Mouse (Mus musculus) heart, adult 2 months (tissue): ENCODE data around the gene Ovol1. TPM values are rescaled to one million over a fixed set of nuclear protein-coding genes. Genes with fewer than 3 reads are reported as not detected.

Experiments
- DNase-seq, 2 experiments: peaks; one replicate each; pipeline ENCODE4 v3.0.0; 2021
- H3K27ac ChIP-seq: fragments of 200-600 bp; 2 replicates; pipeline ENCODE4 v1.8.1; 2022
- H3K27me3 ChIP-seq: fragments of 200-500 bp; 2 replicates; pipeline ENCODE4 v1.6.1; 2012; ENCODE audit warnings: mild to moderate bottlenecking, low read length, inconsistent platforms, mixed read lengths; ENCODE audit not compliant: control insufficient read depth, insufficient read depth
- H3K36me3 ChIP-seq: fragments of 200-500 bp; 2 replicates; pipeline ENCODE4 v1.6.1; 2012; ENCODE audit warnings: low read length, inconsistent platforms; ENCODE audit not compliant: control insufficient read depth, insufficient read depth
- H3K4me1 ChIP-seq: fragments of 200-500 bp; 2 replicates; pipeline ENCODE4 v1.6.1; 2011; ENCODE audit warnings: low read length; ENCODE audit not compliant: control insufficient read depth, insufficient read depth
- H3K4me3 ChIP-seq: fragments of 200-600 bp; 2 replicates; pipeline ENCODE4 v1.8.1; 2022
- H3K79me2 ChIP-seq: fragments of 200-500 bp; replicated peaks from 2 replicates; pipeline ENCODE4 v1.6.1; 2012; ENCODE audit warnings: mild to moderate bottlenecking, inconsistent platforms, low read length, moderate library complexity, mixed read lengths; ENCODE audit not compliant: control insufficient read depth, insufficient read depth
- H3K9ac ChIP-seq: fragments of 200-500 bp; 2 replicates; pipeline ENCODE4 v1.6.1; 2012; ENCODE audit warnings: low read depth, mild to moderate bottlenecking, control low read depth, inconsistent platforms, low read length, mixed read lengths
- CTCF ChIP-seq: fragments of 200-600 bp; IDR thresholded peaks from 2 replicates; pipeline ENCODE4 v1.8.1; 2022; ENCODE audit warnings: antibody characterized with exemption, mild to moderate bottlenecking, moderate library complexity
- EP300 ChIP-seq: fragments of 200-500 bp; IDR thresholded peaks from 2 replicates; pipeline ENCODE4 v1.6.1; 2011; ENCODE audit warnings: low read depth, low read length, control low read depth; ENCODE audit not compliant: insufficient read depth
- POLR2A ChIP-seq: fragments of 200-500 bp; IDR thresholded peaks from 2 replicates; pipeline ENCODE4 v1.6.1; 2011; ENCODE audit warnings: mild to moderate bottlenecking, low read depth, low read length, control low read depth; ENCODE audit not compliant: insufficient read depth
- WGBS: fragments of 180-500 bp; shearing (Covaris S2); methylation state at CpG from one replicate; pipeline ENCODE4 v1.1.7; 2018; 5-methylcytosine and 5-hydroxymethylcytosine counted together
- intact Hi-C: fragments of 180-260 bp; cut with DNase I; formaldehyde crosslinking; loops from one replicate; pipeline ENCODE4 v1.15.1; 2025
- polyA plus RNA-seq: library from polyadenylated mRNA; depleted of rRNA; stranded (reverse); fragments of >200 nt; gene quantifications from 2 replicates; pipeline ENCODE4 v1.2.3, GENCODE M21; 2012; rRNA removed
- total RNA-seq, 2 experiments: library from RNA; stranded (reverse); gene quantifications; 2 replicates each; pipeline ENCODE4 v1.2.3; 2021

The Ovol1 gene
- total and polyA plus RNA-seq, 3 experiments = 0.04 TPM; not detected in 2

DNA sequence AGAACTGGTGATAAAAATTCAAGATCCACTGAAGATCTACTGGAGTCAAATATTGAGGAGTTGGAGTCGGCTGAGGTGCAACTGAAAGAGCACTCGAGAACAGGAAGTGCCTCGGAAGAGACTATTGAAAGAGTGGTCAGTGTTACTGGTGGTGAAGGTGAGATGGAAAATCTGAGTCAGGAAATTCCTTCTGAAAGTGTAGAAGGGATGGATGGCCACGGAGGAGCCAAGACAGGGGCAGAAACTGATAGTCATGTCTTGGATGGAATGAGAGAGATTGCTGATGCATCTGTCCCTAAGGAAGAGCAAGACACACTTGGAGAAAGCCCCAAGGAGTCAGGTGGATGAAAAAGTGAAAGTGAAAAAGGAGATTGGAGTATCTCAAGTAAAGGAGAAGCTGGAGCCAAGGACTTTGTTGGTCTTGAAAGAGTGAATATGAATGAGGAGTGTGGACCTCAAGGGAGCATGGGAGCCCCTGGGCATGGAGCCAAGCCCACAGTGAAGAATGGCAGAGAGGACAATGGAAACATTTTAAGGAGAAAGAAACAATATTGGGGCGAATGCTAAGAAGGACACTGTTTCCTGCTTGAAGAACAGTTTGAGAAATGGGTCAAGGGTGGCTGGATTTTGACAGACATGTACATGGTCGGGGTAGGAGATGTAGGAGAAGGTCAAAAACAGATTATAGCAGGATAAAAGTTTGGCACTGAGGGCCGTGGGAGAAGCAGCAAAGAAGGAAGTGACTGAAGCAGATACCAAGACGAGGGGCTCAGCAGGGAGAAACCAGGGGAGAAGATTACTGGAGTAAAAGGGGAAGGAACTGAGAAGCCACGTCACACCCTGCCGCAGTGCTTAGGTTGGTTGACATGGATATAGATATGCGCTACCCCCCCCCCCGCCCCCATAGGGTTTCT, 48.1 kb downstream of the Ovol1 start:
- Histone ChIP-seq H3K4me1 (peaks cover 6% of the 10 kb centered on the region), H3K36me3 (no peaks in the 10 kb centered on the region), H3K27ac (no peak overlapping the region), H3K4me3 (no peak overlapping the region), H3K9ac (no peak overlapping the region), H3K79me2 (no peaks in the 10 kb centered on the region), H3K27me3 (no peaks in the 10 kb centered on the region)
- intact Hi-C loops = no loop called here
- WGBS = 38% methylated on average over 12 of the region's 12 CpGs
- DNase-seq = peak in 1 of 2 experiments; percentile 24
- TF ChIP-seq POLR2A (no peak), CTCF (no peak), EP300 (no peak)

DNA sequence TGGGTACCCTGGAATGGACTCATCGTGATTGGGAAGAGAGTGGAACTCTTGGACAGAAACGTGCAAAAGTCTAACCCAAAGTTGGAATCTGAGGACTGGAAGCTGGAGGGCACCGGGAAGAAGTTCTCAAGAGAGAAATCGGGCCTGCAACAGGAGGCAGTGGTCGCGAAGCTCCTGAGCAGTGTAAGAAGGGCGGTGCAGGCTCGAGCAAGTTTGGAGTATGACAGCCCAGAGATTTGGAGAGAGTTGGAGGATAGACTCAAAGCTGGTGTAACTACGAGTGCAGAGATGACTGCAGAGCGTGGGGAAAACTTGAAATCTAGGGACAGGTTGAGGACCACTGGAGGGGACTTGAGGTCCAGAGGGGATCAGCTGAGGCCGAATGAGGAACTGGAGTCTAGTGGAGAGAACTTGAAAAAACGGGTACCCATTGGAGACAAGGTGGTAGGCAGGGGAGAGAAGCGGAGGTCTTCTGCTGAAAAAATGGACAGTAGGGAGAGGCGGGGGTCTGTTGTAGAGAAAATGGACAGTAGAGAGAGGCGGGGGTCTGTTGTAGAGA, 49.3 kb downstream of the Ovol1 start:
- no peak for TF ChIP-seq CTCF
- no peak for TF ChIP-seq EP300
- TF ChIP-seq POLR2A = no peak
- H3K4me3 ChIP-seq = peak overlapping the region; percentile 80
- peak overlapping the region; percentile 74 for H3K27ac ChIP-seq
- no peaks in the 10 kb centered on the region for H3K36me3 ChIP-seq
- 35% methylated on average over 14 of the region's 15 CpGs for WGBS
- H3K4me1 ChIP-seq = peaks cover 6% of the 10 kb centered on the region
- no peaks in the 10 kb centered on the region for H3K27me3 ChIP-seq
- DNase-seq = no peak
- intact Hi-C loops = loop anchor here (2.0 kb wide), 1 partner anchor 20 kb away; the partner anchor contains the start of gene Cfl1
- peak overlapping the region; percentile 63 for H3K9ac ChIP-seq
- H3K79me2 ChIP-seq = no peaks in the 10 kb centered on the region

GRCm38 (mm10) chr19:5510031-5511026, 50.1 kb downstream of the Ovol1 start, which contains the start of gene Snx32:
Snx32 (minus strand) TSS chr19:5510538.
- intact Hi-C loops = loop anchor here (2.0 kb wide), 1 partner anchor 20 kb away; the partner anchor contains the start of gene Cfl1
- H3K4me3 ChIP-seq = peak within 1 kb of the TSS; percentile 80
- H3K79me2 ChIP-seq = no peaks in the 10 kb centered on the region
- H3K9ac ChIP-seq = peak within 1 kb of the TSS; percentile 63
- DNase-seq = peak; percentile 95 to 98
- H3K27ac ChIP-seq = peak within 1 kb of the TSS; percentile 74
- TF ChIP-seq CTCF = peak; percentile 53
- TF ChIP-seq POLR2A = peak; percentile 74
- TF ChIP-seq EP300 = 0 out of 2 replicates have a peak, but pooled peaks have one; percentile 14
- peaks cover 6% of the 10 kb centered on the region for H3K4me1 ChIP-seq
- H3K27me3 ChIP-seq = no peaks in the 10 kb centered on the region
- no peaks in the 10 kb centered on the region for H3K36me3 ChIP-seq
- WGBS = 1% methylated on average over 46 of the region's 47 CpGs

DNA sequence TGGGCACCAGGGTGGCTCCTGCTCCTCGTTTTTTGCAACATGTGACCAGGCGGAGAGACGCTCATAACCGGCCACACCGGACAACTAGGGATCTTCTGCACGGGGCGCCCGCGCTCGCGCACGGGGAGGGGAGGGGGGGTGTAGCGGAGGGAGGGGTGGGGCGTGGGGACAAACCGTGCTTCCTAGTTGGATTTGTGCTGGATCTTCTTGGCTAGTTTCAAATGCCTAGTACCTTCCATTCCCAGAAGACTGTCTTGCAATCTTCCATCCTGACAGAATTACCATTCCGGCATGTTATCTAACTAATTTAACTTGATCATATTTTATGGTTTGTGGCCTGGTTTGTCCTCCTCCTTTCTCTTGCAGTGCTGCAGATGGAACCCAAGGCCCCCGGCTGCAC, 56.8 kb downstream of the Ovol1 start, which contains the start of gene 1700020D05Rik:
1700020D05Rik (minus strand) TSS at position 101 of the 400 bp plus-strand sequence.
- Histone ChIP-seq H3K4me3 (no peak within 1 kb of the TSS), H3K27me3 (no peaks in the 10 kb centered on the region), H3K36me3 (no peaks in the 10 kb centered on the region), H3K4me1 (no peaks in the 10 kb centered on the region), H3K79me2 (no peaks in the 10 kb centered on the region), H3K9ac (no peak within 1 kb of the TSS), H3K27ac (no peak within 1 kb of the TSS)
- DNase-seq = no peak
- intact Hi-C loops = no loop called here
- no peak for TF ChIP-seq EP300
- no peak for TF ChIP-seq CTCF
- no peak for TF ChIP-seq POLR2A
- WGBS = 64% methylated on average over 17 of the region's 17 CpGs

DNA sequence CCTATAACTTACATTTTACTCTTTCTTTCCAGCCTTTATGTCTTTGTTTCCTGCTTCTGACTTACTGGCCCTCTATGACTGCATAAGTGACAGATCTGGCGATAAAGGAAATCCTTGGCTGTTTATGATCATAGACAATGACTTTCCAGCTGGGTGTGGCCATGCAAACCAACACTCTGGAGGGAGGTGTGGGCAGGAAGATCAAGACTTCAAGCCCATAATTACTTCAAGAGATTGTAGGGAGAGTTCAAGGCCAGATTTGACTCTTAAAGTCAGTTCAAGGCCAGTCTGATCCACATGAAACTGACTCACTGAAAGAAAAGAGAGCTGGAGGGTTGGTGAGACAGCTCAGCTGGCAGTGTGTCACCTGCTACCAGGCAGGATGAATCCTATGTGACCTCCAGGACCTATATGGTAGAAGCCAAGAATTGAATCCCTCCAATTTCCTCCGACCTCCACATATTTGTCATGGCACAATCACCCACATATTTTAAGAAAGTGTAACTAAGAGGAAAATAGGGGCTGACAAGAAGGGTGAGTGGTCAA, 60.0 kb downstream of the Ovol1 start:
- no peak for TF ChIP-seq CTCF
- no peak for TF ChIP-seq POLR2A
- no peak for TF ChIP-seq EP300
- Histone ChIP-seq H3K4me3 (no peak overlapping the region), H3K4me1 (no peaks in the 10 kb centered on the region), H3K36me3 (no peaks in the 10 kb centered on the region), H3K9ac (no peak overlapping the region), H3K27me3 (no peaks in the 10 kb centered on the region), H3K79me2 (no peaks in the 10 kb centered on the region), H3K27ac (no peak overlapping the region)
- 61% methylated on average over 2 of the region's 2 CpGs for WGBS
- intact Hi-C loops = no loop called here
- DNase-seq = no peak

Other genes starting within 250 kb of the Ovol1 start
- not detected for gene Catsper1, start 224.9 kb downstream of the Ovol1 start, total RNA-seq
- gene Catsper1, start 224.9 kb downstream of the Ovol1 start, polyA plus RNA-seq = 0.16 TPM in 1 of 2 replicates, not detected in the other
- 10 to 100 TPM; 10.9 to 16.8 TPM for gene Cst6, start 211.1 kb downstream of the Ovol1 start, total RNA-seq
- gene Cst6, start 211.1 kb downstream of the Ovol1 start, polyA plus RNA-seq = 5.7 and 10.4 TPM in 2 replicates
- gene Eif1ad, start 193.9 kb downstream of the Ovol1 start, total RNA-seq = 10 to 100 TPM; 16.3 to 19.5 TPM
- gene Eif1ad, start 193.9 kb downstream of the Ovol1 start, polyA plus RNA-seq = 18.5 and 28.1 TPM in 2 replicates
- 100 to 1,000 TPM; 113 to 133 TPM for gene Banf1, start 193.5 kb downstream of the Ovol1 start, total RNA-seq
- 148 and 173 TPM in 2 replicates for gene Banf1, start 193.5 kb downstream of the Ovol1 start, polyA plus RNA-seq
- 10 to 100 TPM; 47.3 to 51.8 TPM for gene Sart1, start 171.9 kb downstream of the Ovol1 start, total RNA-seq
- 10.6 and 22.1 TPM in 2 replicates for gene Sart1, start 171.9 kb downstream of the Ovol1 start, polyA plus RNA-seq
- under 1 TPM; 0.39 to 0.52 TPM for gene Tsga10ip, start 158.1 kb downstream of the Ovol1 start, total RNA-seq
- gene Tsga10ip, start 158.1 kb downstream of the Ovol1 start, polyA plus RNA-seq = 0.08 TPM in 1 of 2 replicates, not detected in the other
- gene Drap1, start 135.7 kb downstream of the Ovol1 start, total RNA-seq = 100 to 1,000 TPM; 278 to 344 TPM
- 175 and 189 TPM in 2 replicates for gene Drap1, start 135.7 kb downstream of the Ovol1 start, polyA plus RNA-seq
- gene AI837181, start 135.5 kb downstream of the Ovol1 start, total RNA-seq = 10 to 100 TPM; 32.9 TPM
- 55.4 and 59.5 TPM in 2 replicates for gene AI837181, start 135.5 kb downstream of the Ovol1 start, polyA plus RNA-seq
- gene Fosl1, start 113.1 kb downstream of the Ovol1 start, total RNA-seq = not detected
- 0.12 TPM in 1 of 2 replicates, not detected in the other for gene Fosl1, start 113.1 kb downstream of the Ovol1 start, polyA plus RNA-seq
- gene Ccdc85b, start 102.8 kb downstream of the Ovol1 start, total RNA-seq = 1 to 10 TPM; 6.3 to 9.7 TPM
- 5.9 and 6.1 TPM in 2 replicates for gene Ccdc85b, start 102.8 kb downstream of the Ovol1 start, polyA plus RNA-seq
- gene Fibp, start 100.0 kb downstream of the Ovol1 start, total RNA-seq = 10 to 100 TPM; 47.1 to 52.9 TPM
- 85.6 and 88.3 TPM in 2 replicates for gene Fibp, start 100.0 kb downstream of the Ovol1 start, polyA plus RNA-seq
- under 1 TPM; 0.32 to 0.42 TPM for gene Ctsw, start 92.1 kb downstream of the Ovol1 start, total RNA-seq
- gene Ctsw, start 92.1 kb downstream of the Ovol1 start, polyA plus RNA-seq = 0.67 and 2.0 TPM in 2 replicates
- gene Efemp2, start 86.7 kb downstream of the Ovol1 start, total RNA-seq = 10 to 100 TPM in 1 of 2 experiments, 1 to 10 TPM in 1; 8.2 to 10.3 TPM
- 33.6 and 36.3 TPM in 2 replicates for gene Efemp2, start 86.7 kb downstream of the Ovol1 start, polyA plus RNA-seq
- gene Mus81, start 72.2 kb downstream of the Ovol1 start, total RNA-seq = 10 to 100 TPM; 18.6 to 21.6 TPM
- 36.4 and 38.6 TPM in 2 replicates for gene Mus81, start 72.2 kb downstream of the Ovol1 start, polyA plus RNA-seq
- gene Cfl1, start 70.2 kb downstream of the Ovol1 start, total RNA-seq = 100 to 1,000 TPM; 169 to 194 TPM
- 160 and 206 TPM in 2 replicates for gene Cfl1, start 70.2 kb downstream of the Ovol1 start, polyA plus RNA-seq
- under 1 TPM; 0.82 to 0.89 TPM for gene 1700020D05Rik, start 56.9 kb downstream of the Ovol1 start, total RNA-seq
- gene 1700020D05Rik, start 56.9 kb downstream of the Ovol1 start, polyA plus RNA-seq = 0.70 and 0.85 TPM in 2 replicates
- 1 to 10 TPM; 3.9 to 5.2 TPM for gene Snx32, start 50.1 kb downstream of the Ovol1 start, total RNA-seq
- 11.4 and 13.0 TPM in 2 replicates for gene Snx32, start 50.1 kb downstream of the Ovol1 start, polyA plus RNA-seq
- 1 to 10 TPM; 3.0 to 3.3 TPM for gene Ap5b1, start 7.4 kb upstream of the Ovol1 start, total RNA-seq
- 3.0 and 3.1 TPM in 2 replicates for gene Ap5b1, start 7.4 kb upstream of the Ovol1 start, polyA plus RNA-seq
- gene Rnaseh2c, start 41.2 kb upstream of the Ovol1 start, total RNA-seq = 10 to 100 TPM; 50.2 to 58.6 TPM
- 18.7 and 37.1 TPM in 2 replicates for gene Rnaseh2c, start 41.2 kb upstream of the Ovol1 start, polyA plus RNA-seq
- 10 to 100 TPM; 27.0 to 27.5 TPM for gene Kat5, start 49.6 kb upstream of the Ovol1 start, total RNA-seq
- gene Kat5, start 49.6 kb upstream of the Ovol1 start, polyA plus RNA-seq = 36.1 and 56.9 TPM in 2 replicates
- gene Rela, start 76.8 kb upstream of the Ovol1 start, total RNA-seq = 10 to 100 TPM; 26.8 to 32.5 TPM
- gene Rela, start 76.8 kb upstream of the Ovol1 start, polyA plus RNA-seq = 39.8 and 57.2 TPM in 2 replicates
- gene Sipa1, start 103.1 kb upstream of the Ovol1 start, total RNA-seq = 10 to 100 TPM; 19.9 to 23.5 TPM
- 37.7 and 39.9 TPM in 2 replicates for gene Sipa1, start 103.1 kb upstream of the Ovol1 start, polyA plus RNA-seq
- 10 to 100 TPM; 20.8 to 23.2 TPM for gene Map3k11, start 128.1 kb upstream of the Ovol1 start, total RNA-seq
- 31.5 and 31.9 TPM in 2 replicates for gene Map3k11, start 128.1 kb upstream of the Ovol1 start, polyA plus RNA-seq
- 10 to 100 TPM; 17.5 to 18.6 TPM for gene Pcnx3, start 128.3 kb upstream of the Ovol1 start, total RNA-seq
- gene Pcnx3, start 128.3 kb upstream of the Ovol1 start, polyA plus RNA-seq = 33.6 and 40.1 TPM in 2 replicates
- gene Kcnk7, start 143.7 kb upstream of the Ovol1 start, total RNA-seq = not detected
- not detected in 2 replicates for gene Kcnk7, start 143.7 kb upstream of the Ovol1 start, polyA plus RNA-seq
- 100 to 1,000 TPM; 128 to 137 TPM for gene Ehbp1l1, start 165.7 kb upstream of the Ovol1 start, total RNA-seq
- 100 and 121 TPM in 2 replicates for gene Ehbp1l1, start 165.7 kb upstream of the Ovol1 start, polyA plus RNA-seq
- gene Fam89b, start 169.0 kb upstream of the Ovol1 start, total RNA-seq = 10 to 100 TPM; 24.2 to 26.3 TPM
- gene Fam89b, start 169.0 kb upstream of the Ovol1 start, polyA plus RNA-seq = 75.7 and 80.7 TPM in 2 replicates
- 10 to 100 TPM; 30.7 to 34.2 TPM for gene Ltbp3, start 180.3 kb upstream of the Ovol1 start, total RNA-seq
- 61.3 and 61.5 TPM in 2 replicates for gene Ltbp3, start 180.3 kb upstream of the Ovol1 start, polyA plus RNA-seq
- gene Scyl1, start 210.8 kb upstream of the Ovol1 start, total RNA-seq = 10 to 100 TPM; 57.2 to 70.0 TPM
- gene Scyl1, start 210.8 kb upstream of the Ovol1 start, polyA plus RNA-seq = 95.6 and 113 TPM in 2 replicates